Mouse (Mus musculus) liver, adult (tissue): Measurements from ENCODE around the gene Pi16.
"Not testable (repeated sequence)": the region's sequence is repeated elsewhere in the genome, so short reads cannot be mapped to it uniquely, and the experiment has no call there.

Experiments
- GATA4 ChIP-seq: IDR thresholded peaks from 2 replicates; pipeline ENCODE4 v1.6.1; 2014; ENCODE audit warnings: mild to moderate bottlenecking, low read length; ENCODE audit not compliant: insufficient replicate concordance

Pi16 gene

DNA sequence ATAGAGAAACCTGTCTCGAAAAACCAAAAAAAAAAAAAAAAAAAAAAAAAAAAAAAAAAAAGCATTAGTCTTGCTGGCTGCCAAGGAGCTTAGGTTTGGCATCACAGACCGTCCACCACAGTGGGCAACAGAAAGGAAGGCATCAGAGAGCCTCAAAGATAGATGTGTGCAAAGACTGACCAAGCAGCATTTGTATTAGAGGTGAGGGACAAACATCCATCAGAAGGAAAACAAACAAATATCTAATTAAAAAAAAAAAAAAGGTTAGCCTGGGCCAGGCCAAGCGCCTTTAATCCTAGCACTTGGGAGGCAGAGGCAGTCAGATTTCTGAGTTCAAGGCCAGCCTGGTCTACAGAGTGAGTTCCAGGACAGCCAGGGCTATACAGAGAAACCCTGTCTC lies at the start of gene Pi16:
Gene Pi16, plus strand, starts transcription at position 301 of the 400 bp plus-strand sequence.
- not testable (repeated sequence) for TF ChIP-seq GATA4

DNA sequence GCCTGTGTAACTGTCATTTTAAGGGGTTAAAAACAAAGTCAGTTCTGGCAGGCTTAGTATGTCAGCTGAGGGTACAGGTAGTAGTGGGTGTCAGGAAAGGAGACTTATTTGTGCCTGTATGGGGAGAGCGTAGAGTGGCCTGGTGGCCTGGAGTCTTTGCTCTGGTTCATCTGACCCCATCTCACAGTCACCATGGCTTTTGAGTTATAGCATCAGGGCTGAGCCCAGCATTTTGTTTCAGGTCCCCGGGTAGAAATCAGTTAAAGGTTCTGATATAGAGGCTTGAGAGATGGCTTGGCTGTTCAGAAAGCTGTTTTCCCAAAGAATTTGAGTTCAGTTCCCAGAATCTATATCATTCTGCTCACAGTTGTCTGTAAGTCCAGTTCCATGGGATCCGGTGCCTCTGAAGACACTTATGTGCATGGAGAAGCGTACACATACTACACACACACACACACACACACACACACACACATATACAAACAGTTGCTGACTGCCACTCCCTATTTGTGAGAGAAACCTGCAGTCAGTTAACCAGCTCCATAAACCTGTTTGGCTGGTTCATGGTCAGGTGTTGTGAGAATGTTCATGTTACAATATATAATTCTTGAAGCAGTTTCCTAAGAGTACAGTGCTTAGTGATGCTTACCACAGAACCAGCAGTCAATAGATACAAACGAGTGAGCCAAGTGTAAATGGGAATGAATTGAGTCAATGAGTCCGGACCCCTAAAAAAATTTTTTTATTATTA lies 49.4 kb upstream of the Pi16 start:
- no peak for TF ChIP-seq GATA4

DNA sequence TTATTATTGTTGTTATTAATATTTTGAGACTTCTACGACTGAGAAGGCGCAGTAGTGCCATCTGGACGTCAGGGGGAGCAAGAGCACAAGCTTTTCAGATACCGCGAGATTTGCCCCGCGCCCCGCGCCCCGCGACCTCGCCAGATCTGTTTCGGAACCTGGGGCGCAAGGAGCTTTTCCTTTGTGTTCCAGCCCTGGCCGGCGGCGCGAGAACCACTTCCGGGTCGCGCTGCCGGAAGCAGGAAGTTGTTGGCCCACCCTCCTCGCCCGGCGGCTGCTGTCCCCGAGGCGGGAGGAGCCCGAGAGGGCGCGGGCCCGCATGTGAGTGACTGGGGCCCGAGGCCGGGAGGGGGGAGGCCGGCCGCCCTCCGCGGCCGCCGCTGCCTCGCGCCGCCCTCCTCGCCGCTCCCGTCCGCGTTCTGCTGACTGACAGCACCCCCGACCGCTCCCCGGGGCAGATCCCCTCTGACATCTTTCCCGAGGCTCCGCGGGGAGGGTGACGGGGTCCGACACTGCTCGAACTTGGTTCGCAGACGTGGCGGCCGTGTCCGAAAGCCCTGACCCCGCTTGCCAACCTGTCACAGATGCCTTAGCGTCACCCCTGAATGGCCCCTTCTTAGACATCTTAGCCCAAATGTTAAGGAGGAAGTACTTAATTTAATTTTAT lies 48.7 kb upstream of the Pi16 start, which contains the start of gene BC004004:
Gene BC004004, plus strand, starts transcription at position 107 of the 667 bp plus-strand sequence.
- peak; percentile 64; the same call in 1 of the 2 replicates for TF ChIP-seq GATA4

DNA sequence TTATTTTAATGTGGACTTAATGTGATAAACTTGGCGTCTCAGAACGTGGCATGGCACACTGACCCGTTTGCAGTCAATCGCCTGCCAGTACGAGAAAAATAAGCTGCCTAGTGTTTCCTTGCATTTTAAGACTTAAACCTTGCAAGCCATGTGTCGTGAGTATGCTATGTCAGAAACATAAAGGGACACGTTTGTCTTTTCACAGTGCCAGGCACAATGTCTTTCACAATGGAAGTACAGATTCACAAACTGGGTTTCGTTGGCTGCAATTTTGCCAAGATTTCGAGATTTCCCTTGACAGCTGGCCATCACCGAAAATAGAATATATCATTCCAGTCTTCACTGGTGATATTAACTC lies 48.2 kb upstream of the Pi16 start:
- TF ChIP-seq GATA4 = no peak

DNA sequence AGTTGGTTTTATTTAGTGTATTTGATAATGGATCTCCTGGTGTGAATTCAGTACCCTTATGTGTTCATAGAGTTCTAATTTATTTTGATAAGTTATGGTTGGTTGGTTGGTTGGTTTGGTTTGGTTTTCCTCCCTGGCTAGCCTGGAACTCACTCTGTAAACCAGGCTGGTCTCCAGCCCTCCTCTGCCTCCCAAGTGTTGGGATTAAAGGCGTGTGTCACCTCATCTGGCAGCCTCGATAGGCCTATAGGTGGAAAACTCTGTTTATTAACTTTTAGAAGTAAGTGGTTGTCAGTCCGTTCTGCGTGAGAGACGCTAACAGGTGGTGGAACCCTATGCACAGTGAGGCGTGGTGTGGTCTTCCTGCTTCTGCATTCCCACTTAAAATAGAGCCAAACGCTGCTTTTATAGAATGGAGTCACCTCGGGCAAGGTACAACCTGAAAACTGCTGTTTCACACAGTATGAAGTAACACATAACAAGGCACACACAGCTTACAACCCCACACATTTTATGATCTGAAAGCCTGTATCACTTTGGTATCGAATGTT lies 47.3 kb upstream of the Pi16 start:
- no peak for TF ChIP-seq GATA4

DNA sequence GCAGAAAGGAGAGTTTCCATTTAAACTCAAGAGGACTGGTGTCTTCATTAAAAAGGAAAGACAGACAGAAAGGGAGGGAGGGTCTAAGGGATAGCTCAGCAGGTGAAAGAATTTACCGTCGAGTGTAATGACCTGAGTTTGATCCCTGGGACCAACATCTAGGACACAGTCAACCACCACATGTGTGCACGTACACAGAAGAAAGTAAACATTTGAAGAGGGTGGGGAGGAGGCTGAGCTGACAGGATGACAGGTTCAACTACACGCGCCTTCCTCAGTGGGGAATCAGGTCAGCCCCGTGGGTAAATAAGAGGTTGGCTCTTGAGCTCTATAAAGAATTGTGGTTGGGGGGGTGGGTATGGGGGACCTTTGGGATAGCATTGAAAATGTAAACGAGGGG lies 44.3 kb upstream of the Pi16 start:
- TF ChIP-seq GATA4 = no peak

DNA sequence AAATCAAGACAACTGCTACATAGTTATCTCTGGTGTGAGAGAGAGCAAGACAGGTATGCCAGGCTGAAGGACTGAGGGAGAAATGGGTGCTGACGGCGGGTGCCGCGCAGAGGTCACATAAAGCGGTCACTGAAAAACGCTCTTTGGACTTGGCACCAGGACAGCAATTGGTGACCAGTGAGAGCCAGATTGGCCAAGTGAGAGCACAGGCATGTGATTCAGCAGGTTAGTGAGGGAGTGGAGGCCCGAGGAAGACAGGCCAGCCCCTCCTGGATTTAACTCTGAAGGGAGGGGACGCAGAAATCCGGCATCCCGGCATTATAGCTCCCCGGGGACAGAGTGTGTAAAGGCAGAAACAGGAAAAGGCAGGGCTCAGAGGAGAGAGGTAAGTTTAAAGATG lies 43.6 kb upstream of the Pi16 start:
- TF ChIP-seq GATA4 = no peak

DNA sequence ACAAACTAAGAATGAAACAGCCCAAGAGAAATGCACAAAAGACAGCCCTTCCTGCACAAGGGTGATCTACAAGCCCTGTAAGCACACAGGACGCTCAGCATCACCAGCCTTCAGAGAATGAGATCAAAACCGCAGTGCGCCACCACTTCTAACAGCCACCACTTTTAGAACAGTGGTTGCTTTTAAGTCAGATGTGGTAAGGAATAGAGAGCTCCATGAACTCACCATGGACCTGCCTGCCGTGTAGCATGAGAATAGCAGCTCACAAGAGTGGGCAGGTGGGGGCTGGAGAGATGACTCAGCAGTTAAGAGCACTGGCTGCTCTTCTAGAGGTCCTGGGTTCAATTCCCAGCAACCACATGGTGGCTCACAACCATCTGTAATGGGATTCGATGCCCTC lies 37.1 kb upstream of the Pi16 start:
- TF ChIP-seq GATA4 = no peak

DNA sequence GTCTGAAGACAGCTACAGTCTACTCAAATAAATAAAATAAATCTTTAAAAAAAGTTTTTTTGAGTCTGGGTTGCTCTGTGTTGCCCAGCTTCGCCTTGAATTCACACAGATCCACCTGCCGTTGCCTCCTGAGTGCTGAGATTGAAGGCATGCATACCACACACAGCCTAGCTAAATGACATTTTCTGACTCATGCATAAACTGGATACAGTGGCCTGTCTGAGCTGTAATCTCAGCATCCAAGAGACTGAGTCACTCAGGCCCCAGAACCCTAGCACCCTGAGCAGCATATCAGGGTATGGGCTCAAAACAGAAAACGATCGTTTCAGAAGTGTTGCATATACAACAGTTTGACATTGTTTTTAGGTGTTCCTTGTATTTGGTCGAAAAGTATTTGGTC lies 35.9 kb upstream of the Pi16 start:
- no peak for TF ChIP-seq GATA4

DNA sequence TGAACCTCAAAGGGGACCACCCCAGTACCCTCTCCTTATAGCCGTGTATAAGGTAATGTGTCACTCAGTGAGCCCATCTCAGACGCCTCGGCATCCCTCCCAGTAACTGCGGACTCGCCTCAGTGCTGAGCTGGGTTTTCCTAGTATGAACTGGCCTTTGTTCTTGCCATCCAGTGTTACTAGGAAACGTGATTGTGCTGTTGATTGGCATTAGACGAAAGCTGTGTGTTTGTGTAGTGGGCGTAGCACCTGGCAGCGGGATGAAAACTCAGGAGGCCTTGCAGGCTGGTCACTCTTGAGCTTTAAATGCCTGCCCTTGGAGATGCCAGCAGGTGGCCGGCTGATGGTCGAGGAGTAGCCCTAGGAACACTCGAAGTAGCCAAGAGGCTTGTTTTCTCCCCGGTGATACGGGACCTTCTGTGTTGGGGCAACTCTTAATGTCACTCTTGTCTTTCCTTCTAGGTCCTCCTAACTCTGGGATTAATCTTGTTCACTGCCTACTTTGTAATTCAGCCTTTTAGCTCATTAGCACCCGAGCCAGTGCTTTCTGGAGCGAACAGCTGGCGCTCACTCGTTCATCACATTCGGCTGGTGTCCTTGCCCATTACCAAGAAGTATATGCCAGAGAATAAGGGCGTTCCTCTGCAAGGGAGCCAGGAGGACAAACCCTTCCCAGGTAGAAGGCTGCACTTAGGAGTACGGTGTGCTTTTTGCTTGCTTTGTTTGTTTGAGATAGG lies 35.1 kb upstream of the Pi16 start:
- TF ChIP-seq GATA4 = no peak

DNA sequence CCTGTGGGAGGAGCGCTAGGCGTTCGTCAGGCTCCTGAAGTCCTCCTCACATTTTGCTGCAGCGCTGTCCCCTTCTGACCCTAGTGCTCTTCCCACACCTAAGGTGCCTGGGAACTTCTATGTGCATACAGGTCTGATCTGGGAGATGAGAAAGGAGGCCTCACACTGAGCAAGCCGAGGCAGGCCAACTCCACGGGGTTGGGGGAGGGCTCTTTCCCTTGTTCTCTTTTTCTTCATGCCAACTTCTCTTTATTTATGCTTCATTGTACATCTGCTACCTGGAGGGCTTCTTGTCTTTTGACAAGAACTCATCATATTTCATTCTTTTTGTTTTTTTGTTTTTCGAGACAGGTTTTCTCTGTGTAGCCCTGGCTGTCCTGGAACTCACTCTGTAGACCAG lies 25.7 kb upstream of the Pi16 start:
- TF ChIP-seq GATA4 = no peak

DNA sequence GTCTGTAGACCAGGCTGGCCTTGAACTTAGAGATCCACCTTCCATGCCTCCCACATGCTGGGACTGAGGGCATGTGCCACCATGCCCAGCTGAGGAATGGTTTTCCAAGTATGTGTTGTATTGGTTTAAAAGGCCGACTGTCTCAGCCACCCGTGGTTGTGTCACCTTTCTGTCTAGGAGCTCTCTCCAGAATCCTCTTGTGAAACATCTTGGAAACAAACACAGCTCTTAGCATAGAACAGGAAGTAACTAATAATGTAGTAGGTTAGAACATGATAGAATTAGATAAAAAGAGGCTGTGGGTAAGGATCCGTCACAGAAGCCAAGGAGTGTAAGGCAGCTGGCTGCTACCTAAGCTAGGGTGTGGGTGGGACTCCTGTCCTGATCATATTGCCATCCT lies 24.5 kb upstream of the Pi16 start:
- no peak for TF ChIP-seq GATA4

DNA sequence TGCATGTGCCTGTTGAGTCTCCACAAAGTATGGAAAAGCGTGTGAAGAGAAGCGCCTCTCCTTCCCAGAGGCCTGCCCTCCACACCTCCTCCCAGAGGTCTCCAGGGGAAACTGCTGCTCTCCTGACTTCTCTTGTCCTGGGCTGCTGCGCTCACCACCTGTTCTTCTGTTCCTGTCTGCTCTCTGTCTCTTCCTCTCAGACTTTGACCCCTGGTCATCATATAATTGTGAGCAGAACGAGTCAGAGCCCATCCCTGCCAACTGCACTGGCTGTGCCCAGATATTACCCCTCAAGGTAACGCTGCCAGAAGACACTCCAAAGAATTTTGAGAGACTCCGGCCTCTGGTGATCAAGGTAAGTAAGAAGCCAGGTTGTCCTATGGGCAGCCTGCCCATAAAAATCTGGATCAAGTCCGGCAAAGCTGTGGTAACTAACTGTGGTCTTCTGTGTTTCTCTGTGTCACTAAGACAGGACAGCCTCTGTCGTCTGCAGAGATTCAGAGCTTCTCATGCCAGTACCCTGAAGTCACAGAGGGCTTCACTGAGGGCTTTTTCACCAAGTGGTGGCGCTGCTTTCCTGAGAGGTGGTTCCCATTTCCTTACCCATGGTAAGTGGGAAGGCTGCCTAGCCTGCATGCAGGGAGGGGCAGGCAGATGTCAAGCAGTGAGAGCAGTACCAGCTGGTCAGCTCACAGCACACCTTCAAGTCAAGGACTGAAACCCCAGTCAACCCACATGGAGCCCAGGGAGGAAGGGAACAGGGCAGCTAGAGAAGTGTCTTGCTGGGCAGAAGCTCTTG lies 23.5 kb upstream of the Pi16 start:
- no peak for TF ChIP-seq GATA4

DNA sequence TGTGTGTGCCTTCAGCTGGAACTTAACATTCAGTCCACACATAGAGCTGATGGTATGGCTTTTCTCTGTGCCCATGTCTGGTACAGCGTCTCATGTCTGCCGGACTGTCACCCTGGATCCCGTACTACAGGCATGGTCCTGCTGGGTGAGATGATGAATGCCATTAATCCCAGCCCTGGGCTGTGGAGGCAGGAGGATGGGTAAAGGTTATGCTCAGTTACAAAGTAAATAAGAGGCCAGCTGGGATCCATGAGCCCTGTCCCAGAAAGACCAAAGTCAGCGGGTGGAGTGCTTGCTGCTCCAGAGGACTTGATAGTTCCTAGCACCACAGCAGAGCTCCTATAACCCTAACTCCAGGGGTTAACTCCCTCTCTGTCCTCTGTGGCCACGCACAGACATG lies 21.6 kb upstream of the Pi16 start:
- TF ChIP-seq GATA4 = no peak

DNA sequence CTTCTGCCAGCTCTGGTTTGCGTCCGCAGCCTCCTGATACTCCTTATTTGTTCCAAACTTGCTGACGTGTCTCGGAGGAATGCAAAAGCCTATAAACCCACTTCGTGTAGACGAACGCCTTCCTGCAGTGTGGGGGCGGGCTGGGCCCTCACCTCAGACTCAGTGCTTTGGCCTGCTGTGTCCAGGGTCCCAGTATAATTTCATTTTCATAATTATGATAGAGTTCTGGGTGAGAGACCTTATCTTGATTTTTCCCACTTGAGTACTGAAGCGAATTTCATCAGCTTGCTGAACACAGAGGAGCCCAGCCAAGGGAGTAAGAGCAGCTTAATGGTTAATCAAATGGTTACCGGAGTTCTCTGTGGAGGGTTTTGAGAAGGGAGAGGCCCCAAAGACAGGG lies 20.2 kb upstream of the Pi16 start:
- no peak for TF ChIP-seq GATA4
